Mouse (Mus musculus): Measurements from ENCODE around the gene Slc47a1.
A peak's percentile ranks its signal among the peaks of the same experiment; 100 is the strongest.
"Not testable (repeated sequence)": the region's sequence is repeated elsewhere in the genome, so short reads cannot be mapped to it uniquely, and the experiment has no call there.

Gene Slc47a1

DNA sequence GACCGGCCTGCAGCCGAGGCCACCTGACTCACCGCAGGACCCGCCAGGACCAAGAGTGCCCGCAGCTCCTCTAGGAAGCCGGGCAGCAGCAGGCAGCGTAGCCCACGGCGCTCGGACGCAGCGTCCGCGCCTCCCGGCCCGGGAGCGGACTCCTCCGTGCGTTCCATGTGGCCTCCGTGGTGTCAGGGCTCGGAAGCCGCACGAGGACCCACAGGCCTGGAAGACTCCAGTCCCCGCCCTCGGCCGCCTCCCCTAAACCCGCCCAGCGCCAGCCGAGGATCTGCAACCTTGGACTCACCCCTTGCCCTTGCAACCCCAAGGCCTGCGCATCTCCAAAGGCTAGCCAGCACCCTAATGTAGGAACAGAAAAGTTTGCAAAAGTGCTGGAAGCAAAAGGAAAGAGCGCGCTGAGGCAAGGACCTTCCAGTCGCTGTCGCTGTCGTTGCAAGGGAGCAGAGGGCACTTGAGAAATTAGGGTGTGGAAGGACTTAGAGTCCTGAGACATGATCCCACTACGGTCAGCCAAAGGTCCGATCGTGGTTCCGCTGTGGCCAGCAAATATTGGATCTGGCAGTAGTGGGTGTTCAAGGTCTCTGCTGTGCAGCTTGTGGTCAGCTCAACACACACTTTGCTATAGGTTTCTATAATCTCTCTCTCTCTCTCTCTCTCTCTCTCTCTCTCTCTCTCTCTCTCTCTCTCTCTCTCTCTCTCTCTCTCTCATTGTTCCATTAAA is at the start of gene Slc47a1:
Gene Slc47a1 (minus strand): TSS at position 465 of the 733 bp plus-strand sequence.
- no peak for DNase-seq

DNA sequence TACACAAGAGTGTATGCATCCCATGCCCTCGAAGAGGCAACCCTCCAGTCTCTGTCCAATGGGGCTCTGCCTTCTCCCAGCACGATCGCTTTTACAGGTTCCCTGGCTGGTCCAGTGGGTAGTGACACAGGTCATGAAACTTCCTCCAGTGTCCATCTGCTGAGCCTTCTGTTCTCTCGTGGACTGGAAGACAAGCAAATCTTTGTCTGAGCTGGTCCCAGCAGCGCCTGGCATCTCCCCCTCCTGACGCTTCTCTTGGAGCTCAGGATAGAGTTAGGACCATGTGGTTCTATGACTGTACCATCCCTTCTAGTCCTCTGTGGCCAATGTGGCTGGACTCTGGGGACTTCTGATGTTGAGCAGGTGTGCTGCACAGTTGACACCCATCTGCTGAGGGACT is 41.1 kb upstream of the Slc47a1 start:
- DNase-seq: no peak

DNA sequence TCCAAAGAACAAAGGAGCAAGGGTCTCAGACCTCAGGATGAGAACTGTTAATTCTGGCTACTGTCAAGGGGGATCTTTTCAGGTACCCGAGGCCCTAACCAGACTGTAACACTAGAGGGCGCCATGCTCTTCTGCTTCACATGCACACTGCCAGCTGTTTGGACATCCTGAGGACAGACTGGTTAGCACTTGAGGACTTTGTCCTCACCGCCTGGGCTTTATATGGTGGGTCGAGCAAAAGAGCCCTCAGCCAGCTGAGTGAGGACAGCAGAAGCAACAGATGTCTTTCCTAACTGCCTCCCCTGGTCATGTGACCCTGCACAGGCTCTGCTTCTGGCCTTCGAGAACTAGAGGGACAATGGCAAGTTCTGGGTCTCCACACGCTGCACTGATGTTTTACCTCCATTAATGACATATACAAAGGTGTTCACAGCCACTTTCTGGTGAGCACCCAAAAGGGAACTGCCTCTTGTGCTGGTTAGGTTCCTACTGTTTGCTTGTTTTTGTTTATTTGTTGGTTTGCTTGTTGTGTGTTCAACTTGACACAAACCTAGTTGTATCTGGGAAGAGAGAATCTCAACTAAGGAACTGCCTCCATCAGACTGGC is 39.9 kb upstream of the Slc47a1 start:
- peak; percentile 89 for DNase-seq

DNA sequence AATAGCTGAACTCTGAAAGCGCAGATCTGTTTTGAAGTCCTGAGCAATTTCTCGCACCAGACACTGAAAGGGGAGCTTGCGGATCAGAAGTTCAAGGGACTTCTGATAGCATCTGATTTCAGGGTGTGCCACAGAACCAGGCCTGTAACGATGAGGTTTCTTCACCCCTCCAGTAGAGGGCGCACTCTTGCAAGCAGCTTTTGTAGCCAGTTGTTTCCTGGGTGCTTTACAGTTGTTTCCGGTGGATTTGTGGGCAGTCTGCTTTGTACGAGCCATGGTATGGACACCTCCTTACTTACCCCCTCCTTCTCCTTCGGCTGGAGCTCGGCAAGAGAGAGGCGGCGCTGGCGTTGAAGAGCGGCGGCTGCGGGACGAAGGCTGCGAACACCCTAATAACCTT is 38.4 kb upstream of the Slc47a1 start:
- DNase-seq: not testable (repeated sequence)

DNA sequence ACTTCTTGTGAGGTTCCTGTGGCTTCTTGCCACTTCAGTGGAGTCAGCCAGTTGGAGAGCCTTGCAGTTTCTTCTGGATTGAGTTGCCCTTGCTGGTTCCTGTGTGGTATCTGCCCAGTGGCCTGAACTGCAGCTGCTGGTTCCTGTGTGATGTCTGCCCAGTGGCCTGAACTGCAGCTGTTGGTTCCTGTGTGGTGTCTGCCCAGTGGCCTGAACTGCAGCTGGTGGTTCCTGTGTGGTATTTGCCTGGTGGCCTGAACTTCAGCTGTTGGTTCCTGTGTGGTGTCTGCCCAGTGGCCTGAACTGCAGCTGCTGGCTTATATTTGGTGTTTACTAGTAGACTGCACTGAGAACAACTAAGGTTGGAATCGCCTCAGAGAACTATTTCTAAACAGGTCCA is 37.3 kb upstream of the Slc47a1 start:
- DNase-seq: no peak

DNA sequence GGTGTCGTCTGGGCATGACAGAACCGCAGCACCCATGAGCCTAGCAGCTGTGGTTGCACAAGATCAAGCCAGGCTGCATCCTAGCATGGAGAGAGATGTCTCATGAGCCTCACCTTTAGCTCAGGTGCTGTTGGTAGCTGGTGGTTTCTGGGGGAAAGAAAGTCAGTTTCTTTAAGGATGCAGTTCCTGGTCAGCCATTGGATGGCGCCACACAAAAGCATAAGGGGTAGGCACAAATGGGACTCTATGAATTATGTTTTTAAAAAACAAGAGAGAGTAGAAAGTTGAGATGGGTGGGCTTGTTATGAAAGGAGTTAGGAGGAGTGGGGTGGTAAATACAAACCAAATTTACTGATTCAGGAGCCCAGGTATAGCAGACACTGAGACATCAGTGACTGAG is 36.4 kb upstream of the Slc47a1 start:
- DNase-seq: no peak

DNA sequence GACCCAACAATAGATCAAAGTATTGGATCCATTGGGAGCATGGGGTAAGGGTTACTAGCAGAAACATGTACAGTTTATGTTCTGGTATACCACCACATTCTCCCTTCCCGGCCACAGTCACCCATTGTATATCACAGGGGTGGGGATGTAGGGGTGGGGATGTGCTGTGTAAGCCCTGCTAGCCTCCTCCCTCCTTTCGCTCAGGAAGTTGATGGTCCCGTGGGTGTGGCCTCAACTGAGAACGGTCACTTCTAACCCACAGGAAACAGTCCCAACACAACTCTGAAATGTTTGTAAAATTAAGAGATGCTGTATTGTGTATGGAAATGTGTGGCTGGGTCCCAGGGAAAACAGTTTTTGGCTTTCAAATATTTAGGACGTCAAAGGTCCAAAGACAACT is 35.3 kb upstream of the Slc47a1 start:
- DNase-seq: no peak

DNA sequence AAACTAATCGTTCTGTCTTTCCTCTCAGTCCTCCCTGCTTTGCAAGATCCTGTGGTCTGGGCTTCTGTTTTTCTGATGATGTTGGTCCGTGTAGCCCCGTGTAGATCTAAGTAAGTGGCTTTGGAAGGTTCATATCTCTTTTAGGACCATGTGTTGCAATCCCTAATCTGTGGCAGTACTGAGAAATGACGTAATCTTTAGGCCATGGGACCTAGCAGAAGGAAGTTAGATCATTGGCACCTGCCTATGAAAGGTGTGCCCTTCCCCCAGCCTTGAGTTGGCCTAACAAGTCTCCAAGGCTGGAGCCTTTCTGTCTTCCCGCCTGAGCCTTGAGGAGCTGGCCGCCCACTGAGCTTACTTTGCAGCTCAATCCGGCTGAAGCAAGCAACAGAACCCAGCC is 33.7 kb upstream of the Slc47a1 start:
- no peak for DNase-seq

DNA sequence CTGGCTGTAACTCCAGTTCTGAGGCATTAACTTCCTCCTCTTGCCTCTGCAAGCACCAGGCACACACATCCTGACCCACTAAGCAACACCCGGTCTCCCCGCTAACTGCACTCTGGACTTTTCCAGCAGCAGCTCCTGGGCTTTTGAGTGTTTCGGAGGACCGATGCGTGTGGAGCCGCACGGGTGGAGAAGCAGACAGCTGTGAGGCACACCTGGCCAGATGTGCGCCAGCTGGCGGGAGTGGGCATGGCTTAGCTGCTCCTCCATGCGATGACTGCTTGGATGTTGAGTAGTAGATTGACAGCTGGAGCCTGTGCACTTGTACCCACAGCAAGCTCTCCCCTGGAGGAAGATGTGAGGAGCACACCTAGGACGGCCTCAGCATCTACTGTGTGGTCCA is 33.1 kb upstream of the Slc47a1 start:
- no peak for DNase-seq

DNA sequence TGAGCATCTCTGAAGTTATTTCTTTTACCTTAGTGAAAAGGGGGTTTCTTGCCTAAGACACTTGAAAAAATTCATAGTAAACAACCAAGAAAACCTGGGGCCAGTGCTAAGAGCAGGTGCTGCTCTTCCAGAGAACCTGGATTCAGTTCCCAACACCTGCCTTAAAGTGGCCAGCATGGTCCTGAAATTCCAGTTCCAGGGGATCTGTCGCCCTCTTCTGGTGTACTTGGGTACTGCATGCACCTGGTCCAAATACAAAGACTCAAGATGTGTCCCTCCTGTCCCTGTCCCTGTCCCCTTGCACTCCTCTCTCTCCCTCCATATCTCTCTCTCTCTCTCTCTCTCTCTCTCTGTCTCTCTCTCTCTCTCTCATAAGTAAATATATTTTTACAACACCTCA is 32.0 kb upstream of the Slc47a1 start:
- peak; percentile 82 for DNase-seq

DNA sequence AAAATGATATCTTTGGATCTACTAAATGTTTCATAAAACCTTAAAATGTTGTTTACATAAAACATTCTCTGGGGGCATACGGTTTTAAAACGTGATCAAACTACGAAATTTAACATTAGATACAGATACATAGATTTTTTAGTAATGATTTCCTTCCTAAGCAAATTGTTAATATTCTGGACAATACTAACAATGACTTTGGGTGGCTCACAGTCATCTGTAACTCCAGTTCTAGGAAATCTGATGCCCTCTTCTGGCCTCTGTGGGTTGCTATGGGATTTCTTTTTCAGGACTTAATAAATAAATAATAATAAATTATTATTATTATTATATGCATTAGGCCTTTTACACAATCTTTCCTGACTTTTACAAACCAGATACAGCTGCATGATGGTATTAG is 30.9 kb upstream of the Slc47a1 start:
- DNase-seq: no peak

DNA sequence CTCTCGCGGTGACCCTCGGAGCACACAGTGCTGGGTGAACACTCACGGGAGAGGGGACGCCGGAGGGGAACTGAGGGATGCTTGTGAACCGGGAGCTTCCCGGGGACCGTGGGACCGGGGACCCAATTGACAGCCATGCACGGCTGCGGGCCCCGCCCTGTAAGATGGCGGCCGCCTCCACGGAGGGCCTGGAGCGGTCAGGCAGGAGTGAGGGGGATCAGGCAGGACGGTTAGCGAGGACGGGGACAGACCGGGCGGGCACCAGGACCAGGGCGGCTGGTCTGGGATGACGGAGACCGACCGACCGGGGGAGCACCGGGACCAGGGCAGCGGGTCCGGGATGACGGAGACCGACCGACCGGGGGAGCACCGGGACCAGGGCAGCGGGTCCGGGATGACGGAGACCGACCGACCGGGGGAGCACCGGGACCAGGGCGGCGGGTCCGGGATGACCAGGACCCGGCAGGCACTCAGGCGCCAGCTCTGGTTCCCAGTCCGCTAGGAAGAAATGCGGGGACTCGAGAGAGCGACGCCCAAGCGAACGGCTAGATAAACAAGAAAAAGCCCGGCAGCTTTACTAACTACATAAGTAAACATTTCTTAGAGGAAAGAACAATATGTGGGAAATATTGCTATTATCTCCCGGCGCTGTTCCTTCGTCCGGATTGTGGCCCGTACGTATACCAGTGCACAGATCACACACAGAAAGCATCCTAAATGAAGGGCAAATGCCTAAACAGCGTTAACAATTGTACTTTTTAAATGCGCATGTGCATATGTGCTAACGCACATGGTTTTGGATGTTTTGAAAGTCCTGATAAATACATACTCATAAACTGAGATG is 30.3 kb upstream of the Slc47a1 start:
- DNase-seq: peak; percentile 73

DNA sequence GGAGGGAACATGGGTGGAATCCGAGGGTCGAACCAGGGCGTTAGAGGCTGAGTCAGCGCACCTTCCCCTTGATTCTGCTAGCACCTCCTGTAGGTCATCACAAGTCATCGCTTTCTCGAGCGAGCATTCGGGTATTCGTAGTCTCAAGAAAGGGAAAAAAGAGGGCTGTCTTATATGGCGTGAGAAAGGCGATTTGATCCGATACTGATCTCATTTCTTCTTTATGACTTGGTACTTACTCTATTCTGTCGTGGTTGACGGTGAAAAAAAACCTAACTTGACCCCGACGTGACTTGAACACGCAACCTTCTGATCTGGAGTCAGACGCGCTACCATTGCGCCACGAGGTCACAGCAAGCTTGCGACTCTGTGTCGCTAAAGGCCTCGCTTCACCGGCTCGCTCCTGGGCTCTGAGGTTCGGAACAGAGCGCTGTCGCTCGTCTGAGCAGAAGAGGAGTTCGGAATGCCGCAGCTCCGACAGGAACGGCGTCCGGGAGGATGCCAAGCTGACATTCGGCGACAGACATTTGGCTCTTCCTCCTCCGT is 29.6 kb upstream of the Slc47a1 start:
- DNase-seq: peak; percentile 84

DNA sequence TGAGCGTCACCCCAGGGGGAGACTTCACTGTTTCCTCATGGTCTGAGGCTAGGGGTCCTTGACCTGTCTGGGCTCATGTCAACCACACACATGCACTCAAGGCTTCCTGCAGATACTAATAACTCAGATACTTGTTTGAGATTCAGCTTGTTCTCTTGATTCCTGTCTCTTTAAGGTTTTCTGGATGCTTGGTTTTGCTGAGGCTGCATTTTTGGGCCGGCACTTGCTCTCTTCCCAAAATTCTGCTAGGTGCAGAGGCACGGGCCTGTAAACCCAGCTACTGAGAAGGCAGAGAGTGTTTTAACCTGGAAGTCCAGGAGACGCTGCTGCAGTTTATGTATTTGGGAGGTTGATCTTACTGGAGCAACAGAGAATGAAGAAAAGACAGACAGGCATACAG is 23.6 kb upstream of the Slc47a1 start:
- DNase-seq: no peak

DNA sequence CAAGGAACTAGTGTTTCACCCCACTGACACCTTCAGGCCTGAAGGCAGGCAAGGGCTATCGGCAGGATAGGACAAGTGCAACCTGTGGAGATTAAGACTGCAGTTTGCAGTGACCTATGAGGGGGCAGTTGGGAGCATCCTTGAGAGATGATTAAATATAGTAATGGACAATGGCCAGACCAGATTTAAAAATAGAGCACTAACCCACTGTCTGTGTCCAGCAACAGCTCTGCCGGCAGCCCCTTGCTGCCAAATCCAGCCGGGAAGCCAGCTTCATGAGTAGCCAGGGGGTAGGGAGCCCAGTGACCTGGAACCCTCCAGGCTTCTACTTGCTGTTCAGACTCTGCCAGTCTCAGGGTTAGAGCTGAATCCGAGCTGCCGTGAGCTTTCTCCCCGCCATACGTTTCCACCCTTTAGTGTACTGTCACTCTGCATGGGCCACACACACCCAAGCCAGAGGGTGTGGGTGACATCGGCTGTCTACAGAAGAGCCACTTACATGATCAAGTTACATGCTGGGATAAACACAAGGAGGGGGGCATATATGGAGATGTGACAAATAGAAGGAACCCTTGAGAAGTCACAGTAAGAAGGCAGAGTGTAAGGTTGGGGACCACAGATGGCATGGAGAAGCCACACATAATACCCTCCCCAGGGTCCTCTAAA is 22.7 kb upstream of the Slc47a1 start:
- no peak for DNase-seq

DNA sequence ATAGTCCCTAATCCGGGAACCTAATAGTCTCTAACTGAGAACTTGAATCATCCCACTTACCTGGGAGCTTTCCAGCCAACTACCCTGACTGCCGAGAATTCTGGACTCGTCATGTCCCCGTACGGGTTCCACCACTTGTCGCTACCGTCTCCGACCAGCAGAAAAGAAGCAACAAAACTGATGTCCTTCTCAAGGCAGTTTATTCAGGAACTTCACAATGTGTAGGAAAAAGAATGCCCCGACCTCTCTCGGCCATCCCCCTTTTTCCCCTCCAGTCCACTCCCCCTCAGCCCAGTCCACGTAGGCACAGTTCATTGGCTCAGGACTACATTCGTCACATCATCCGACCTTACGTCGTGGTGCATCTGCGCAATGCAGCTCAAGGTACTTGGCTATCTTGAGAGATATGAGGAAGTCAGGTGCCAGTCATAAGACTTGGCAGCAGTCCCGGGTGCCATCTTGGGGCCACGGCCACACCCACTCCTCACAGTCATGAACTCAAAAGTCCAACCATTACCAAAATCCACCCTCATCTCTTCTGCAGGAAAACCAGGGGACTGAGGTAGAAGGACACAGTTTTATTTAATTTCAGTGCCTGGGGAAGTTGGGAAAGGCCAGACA is 19.4 kb upstream of the Slc47a1 start:
- DNase-seq: not testable (repeated sequence)

DNA sequence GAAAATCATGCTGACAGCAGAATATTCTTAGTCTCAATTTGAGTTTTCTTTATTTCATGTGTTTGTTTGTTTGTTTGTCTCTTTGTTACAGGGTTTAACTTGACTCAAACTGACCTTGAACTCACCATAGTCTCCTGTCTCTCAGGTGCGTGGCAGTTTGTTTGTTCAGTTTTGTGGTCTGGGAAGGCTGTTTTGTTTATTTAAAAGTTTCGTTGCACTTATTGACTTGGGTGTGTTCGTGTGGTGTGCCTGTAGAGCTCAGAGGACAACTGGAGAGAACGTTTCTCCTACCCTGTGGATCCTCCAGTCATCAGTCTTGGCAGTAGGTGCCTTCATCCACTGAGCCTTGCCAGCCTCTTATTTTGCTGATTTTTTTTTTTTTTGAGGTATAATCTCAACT is 10.8 kb upstream of the Slc47a1 start:
- no peak for DNase-seq

DNA sequence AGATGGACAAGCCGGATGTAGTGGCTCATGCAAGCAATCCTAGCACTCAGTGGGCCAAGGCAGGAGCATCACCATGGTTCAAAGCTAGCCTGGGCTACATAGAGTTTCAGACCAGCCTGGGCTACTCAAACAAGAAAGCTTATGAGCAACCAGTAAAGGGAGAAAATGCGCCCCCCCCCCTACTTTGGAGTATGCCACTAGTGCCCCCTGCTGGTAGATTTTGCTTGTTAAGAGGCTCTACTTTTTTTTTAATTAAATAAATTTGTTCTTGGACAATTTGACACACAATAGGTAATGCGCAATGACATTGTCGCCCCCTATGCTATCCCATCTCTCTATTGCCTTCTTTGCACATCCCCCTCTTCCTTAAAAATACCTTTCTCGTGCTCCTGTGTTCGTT is 9.9 kb upstream of the Slc47a1 start:
- peak; percentile 54 for DNase-seq

DNA sequence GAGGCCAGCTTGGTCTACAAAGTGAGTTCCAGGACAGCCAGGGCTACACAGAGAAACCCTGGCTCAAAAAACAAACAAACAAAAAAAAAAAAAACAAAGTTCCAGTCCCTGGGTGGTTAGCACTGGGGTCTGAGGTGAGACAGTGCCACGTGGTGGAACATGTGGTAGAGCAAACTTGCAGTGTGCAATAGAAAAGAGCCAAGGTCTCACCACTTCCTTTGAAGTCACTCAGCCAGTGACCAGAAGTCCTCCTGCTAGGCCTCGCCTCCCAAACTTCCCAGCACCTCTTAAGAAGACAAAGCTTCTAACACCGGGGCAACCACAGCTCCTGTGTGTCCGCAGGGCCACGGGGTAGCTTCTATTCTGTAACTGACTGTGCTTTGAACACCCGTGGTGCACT is 9.1 kb upstream of the Slc47a1 start:
- DNase-seq: no peak

DNA sequence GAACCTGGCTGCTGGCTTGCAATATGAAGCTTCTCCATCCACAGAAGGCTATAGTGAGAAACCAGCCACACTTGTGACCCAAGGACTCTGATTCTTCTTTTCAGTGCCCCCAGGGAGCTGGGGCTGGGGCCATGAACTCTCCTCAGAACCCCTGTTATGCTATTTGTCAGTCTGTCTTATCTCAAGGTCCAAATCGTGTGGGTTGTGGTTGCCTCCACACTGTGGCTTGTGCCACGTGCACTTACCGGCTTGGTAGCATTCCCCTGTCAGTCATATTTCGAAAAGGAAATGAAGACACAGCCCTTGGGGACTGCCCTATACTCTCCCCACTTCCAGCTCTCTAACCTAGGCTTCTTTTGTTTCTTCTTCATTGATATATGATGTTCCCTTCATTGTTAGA is 7.6 kb upstream of the Slc47a1 start:
- DNase-seq: no peak

DNA sequence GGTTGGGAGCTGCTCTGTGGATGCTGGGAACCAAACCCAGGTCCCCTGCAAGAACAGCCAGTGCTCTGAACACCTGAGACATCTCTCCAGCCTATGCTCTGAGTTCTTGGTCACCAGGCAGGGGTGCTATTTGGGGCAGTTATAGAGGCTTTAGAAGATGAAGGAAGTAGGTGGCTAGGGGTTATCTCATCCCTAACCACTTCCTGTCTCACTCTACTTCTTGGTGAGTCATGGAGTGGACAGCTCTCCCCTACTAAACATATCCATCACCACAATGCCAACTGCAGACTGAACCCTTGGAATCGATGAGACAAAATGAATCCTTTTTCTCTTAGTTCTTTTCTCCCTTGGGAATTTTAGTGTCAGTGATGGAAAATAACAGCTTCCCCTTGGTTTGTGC is 3.1 kb upstream of the Slc47a1 start:
- no peak for DNase-seq

DNA sequence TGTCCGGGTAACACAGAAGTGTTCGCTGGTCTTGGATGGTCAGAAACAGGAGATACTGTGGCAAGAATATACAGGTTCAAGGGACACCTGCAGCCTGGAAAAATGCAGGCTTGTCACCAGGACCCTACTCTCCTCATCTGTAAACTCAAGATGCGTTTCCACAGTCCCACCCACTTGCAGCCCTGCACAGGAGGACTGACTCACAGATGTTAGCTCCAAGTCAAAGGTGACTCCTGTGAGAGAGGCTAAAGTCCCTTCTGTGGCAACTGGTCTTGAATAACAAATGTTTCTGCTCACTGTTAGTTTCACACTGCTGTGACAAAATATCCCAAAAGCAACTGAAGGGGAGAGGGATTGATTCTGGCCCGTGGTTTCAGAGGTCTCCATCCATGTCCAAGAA is 506 bp upstream of the Slc47a1 start:
- no peak for DNase-seq

DNA sequence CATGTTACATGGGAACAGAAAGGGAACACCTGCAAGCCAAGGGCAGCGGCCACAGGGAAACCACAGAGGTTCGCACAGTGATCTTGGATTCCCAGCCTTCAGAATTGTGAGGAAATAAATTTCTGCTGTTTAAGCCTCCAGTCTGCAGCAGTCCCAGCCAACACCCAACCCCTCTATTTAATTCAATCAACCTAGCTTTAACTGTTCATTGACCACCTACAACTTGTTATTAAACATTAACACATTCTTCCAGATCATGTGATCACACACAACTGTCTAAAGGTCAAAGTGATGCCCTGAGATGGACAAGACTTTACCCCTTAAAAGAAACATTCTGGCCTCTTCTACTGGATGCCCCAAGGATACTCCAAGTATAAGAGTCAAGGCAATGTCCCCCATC is 9.5 kb downstream of the Slc47a1 start:
- no peak for DNase-seq

Data from right cerebral cortex, postnatal 14 days (tissue).